Mouse (Mus musculus) hindbrain, embryonic 16.5 days (tissue): ENCODE measurements around the gene Ccr8. TPM values are rescaled to one million over a fixed set of nuclear protein-coding genes. Genes with fewer than 3 reads are reported as not detected.

ENCODE experiments used
- ATAC-seq: fragments of 200-750 bp; cut with Nextera tagmentation; 2 replicates; pipeline ENCODE4 v1.8.0; 2017; ENCODE audit warnings: moderate TSS enrichment, moderate library complexity
- H3K27ac ChIP-seq: fragments of 300-500 bp; sonication (generic); 2 replicates; pipeline ENCODE4 v1.5.1; 2014; ENCODE audit warnings: low read depth, mild to moderate bottlenecking, control low read depth, low read length, moderate library complexity
- H3K27me3 ChIP-seq: fragments of 300-500 bp; sonication (generic); replicated peaks from 2 replicates; pipeline ENCODE4 v1.6.1; 2014; ENCODE audit warnings: low read length; ENCODE audit not compliant: control insufficient read depth, insufficient read depth
- H3K36me3 ChIP-seq: fragments of 300-500 bp; sonication (generic); 2 replicates; pipeline ENCODE4 v1.6.1; 2014; ENCODE audit warnings: mild to moderate bottlenecking, low read length, moderate library complexity, mixed read lengths; ENCODE audit not compliant: control insufficient read depth, insufficient read depth
- H3K4me1 ChIP-seq: fragments of 300-500 bp; sonication (generic); 2 replicates; pipeline ENCODE4 v1.6.1; 2014; ENCODE audit warnings: low read depth, low read length; ENCODE audit not compliant: control insufficient read depth, insufficient read depth
- H3K4me2 ChIP-seq: fragments of 300-500 bp; sonication (generic); 2 replicates; pipeline ENCODE4 v1.6.1; 2014; ENCODE audit warnings: mild to moderate bottlenecking, low read length, control low read depth, moderate library complexity
- H3K4me3 ChIP-seq: fragments of 300-500 bp; sonication (generic); 2 replicates; pipeline ENCODE4 v1.5.1; 2014; ENCODE audit warnings: mild to moderate bottlenecking, low read length, control low read depth, moderate library complexity
- H3K9ac ChIP-seq: fragments of 300-500 bp; sonication (generic); 2 replicates; pipeline ENCODE4 v1.6.1; 2014; ENCODE audit warnings: low read depth, mild to moderate bottlenecking, control low read depth, low read length, moderate library complexity
- H3K9me3 ChIP-seq: fragments of 300-500 bp; sonication (generic); 2 replicates; pipeline ENCODE4 v1.6.1; 2014; ENCODE audit warnings: mild to moderate bottlenecking, low read length, moderate library complexity; ENCODE audit not compliant: control insufficient read depth
- WGBS: fragments of 180-500 bp; shearing (Covaris S2); extraction: QIAGEN DNeasy Blood & Tissue Kit; methylation state at CpG from one replicate; pipeline ENCODE4 v1.1.7; 2014; 5-methylcytosine and 5-hydroxymethylcytosine counted together
- polyA plus RNA-seq: library from polyadenylated mRNA; unstranded; fragments of >200 nt; fragmentation: Nextera tagmentation; extraction: Ambion mirVana; gene quantifications from 2 replicates; pipeline ENCODE4 v1.2.1, GENCODE M21; 2015

The Ccr8 gene
- polyA plus RNA-seq, 1 experiment from 2014 or later, result not detected

DNA sequence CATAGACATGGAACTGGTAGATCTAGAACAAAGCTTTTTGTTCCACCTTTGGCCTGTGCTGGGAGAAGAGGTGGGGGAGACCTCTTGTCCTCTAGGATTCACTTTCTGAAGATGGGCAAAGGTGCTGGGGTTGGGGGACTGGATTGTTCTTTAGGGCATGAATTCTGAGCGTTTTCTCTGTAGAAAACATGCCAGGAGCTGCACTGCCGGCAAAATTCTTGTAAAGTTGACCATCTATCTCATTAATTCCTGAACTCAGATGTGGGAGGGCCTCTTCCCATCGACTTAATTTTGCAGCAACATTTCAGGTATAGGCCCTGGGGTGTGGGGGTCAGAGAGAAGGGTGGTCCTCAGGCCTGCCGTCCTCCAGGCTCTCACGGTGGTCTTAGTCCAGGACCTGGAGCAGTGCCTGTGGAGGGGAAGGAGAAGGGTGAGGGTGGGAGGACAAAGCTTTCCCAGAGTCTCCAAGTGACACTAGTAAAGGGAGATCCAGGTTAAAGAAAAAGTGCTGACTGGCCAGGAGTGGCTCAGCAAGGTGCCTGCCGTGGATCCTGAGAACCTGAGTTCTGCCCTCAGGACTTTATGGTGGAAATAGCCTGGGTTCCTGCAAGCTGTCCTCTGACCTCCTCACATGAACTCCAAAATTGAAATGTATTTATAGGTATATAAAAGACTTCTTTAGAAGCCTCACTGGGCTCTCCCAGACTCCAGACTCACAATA, 42.0 kb downstream of the Ccr8 start:
- Histone ChIP-seq H3K4me1 (peaks cover 7% of the 10 kb centered on the region), H3K27me3 (no peaks in the 10 kb centered on the region), H3K4me2 (no peak overlapping the region), H3K4me3 (no peak overlapping the region), H3K27ac (no peak overlapping the region), H3K9ac (no peak overlapping the region), H3K9me3 (no peaks in the 10 kb centered on the region), H3K36me3 (peaks cover 24% of the 10 kb centered on the region)
- ATAC-seq, result no peak
- WGBS, result 55% methylated on average over 6 of the region's 6 CpGs

DNA sequence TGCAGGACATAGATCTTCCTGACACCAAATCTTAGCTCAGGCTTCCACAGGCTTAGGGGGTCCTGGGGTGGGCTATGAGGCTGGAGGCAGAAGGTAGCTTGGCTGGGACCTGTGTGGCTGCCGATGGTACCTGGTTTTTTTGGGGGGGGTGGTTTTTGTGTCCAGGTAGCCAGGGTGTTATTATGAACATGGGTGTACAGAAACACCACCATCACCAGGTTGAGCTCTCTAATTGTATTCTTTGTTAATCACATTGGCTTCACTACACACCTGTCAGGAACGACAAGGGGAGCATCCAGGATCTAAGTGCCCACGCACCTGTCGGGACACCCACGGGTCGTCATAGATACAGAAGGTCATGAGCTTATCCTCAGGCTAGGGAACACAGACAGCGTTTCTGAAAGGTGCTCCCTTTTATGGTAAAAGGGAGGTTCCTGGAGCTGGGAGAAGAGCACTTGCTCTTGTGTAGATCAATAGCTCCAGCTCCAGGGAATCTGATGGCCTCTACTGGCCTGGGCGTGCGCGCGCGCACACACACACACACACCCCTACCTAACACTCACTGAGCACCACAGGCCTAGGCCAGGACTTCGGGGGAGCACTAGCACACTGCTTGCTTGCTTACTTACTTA, 42.7 kb downstream of the Ccr8 start:
- Histone ChIP-seq H3K9ac (no peak overlapping the region), H3K27ac (no peak overlapping the region), H3K4me2 (no peak overlapping the region), H3K4me1 (0 out of 2 replicates have a peak, but pooled peaks cover under 1% of the 10 kb centered on the region), H3K36me3 (peaks cover 20% of the 10 kb centered on the region), H3K4me3 (no peak overlapping the region), H3K9me3 (no peaks in the 10 kb centered on the region), H3K27me3 (no peaks in the 10 kb centered on the region)
- WGBS, result 84% methylated on average over 13 of the region's 13 CpGs
- no peak for ATAC-seq

DNA sequence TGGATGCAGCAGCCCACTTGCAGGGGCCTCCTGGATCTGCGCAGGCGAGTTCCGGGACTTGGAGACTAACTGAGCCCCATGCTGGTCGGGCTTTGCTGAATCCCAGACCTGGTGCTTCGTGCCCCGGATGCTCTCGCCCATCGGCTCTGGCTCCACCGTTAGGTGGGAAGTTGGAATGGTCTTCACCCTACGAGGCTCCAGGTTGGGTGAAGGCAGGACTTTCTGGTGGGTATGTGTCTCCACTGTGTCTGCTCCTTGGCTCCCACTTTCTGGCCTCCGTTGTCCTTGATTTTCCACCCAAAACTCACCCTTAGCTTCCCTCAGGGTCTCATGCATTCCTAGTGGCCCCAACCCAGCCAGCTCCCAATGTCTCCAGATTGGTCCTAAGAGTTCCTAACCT, 43.5 kb downstream of the Ccr8 start:
- ATAC-seq, result no peak
- no peaks in the 10 kb centered on the region for H3K9me3 ChIP-seq
- WGBS, result 86% methylated on average over 11 of the region's 11 CpGs

DNA sequence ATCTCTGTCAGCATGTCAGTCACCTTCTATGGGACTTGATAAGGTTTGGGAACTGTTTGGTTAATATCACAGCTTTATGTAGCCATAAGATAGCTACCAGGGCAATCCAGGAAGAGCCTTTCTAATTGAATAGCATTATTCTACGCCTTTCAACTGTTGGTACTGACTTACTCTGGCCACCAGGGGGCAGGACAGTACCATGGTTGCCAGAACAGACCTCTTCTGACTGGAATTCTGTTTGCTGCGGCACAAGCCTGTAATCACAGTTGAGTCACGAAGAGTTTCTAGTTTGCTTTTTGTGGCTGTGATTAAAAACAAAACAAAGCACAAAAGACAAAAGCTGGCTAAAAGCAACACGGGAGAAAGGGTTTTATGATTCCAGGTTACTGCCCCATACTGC, 48.7 kb downstream of the Ccr8 start:
- 6% methylated on average over 4 of the region's 4 CpGs for WGBS
- H3K9ac ChIP-seq, result no peak overlapping the region
- H3K4me1 ChIP-seq, result no peaks in the 10 kb centered on the region
- H3K27me3 ChIP-seq, result no peaks in the 10 kb centered on the region
- no peak overlapping the region for H3K27ac ChIP-seq
- no peaks in the 10 kb centered on the region for H3K36me3 ChIP-seq
- H3K4me3 ChIP-seq, result no peak overlapping the region
- H3K9me3 ChIP-seq, result no peaks in the 10 kb centered on the region
- no peak overlapping the region for H3K4me2 ChIP-seq
- ATAC-seq, result peak; percentile 84

More for the DNA sequence above, 43.5 kb downstream of the Ccr8 start:
- H3K27ac ChIP-seq, result no peak overlapping the region
- no peak overlapping the region for H3K9ac ChIP-seq
- H3K4me3 ChIP-seq, result no peak overlapping the region
- no peaks in the 10 kb centered on the region for H3K27me3 ChIP-seq
- H3K36me3 ChIP-seq, result peaks cover 14% of the 10 kb centered on the region; the same call in 1 of the 2 replicates
- no peak overlapping the region for H3K4me2 ChIP-seq
- H3K4me1 ChIP-seq, result no peaks in the 10 kb centered on the region

DNA sequence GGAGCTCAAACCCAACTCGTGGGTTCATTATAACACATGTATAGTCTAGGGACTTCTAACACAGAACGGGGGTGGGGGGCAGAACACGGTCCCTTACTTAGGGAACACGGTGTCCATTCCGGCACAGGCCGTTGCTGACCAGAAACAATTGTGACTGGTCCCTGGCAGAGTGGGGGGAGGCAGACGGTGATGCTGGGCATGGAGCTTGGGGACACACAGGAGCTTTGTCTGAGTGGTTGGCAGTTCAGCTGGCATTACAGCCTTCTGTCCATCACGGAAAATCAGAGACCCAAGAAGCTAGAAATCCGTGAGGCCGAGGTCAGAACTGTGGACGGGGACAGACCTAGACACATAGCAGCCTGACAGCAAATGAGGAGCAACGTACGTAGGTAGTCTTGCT, 52.6 kb downstream of the Ccr8 start:
- 86% methylated on average over 13 of the region's 13 CpGs for WGBS
- Histone ChIP-seq H3K4me2 (no peak overlapping the region), H3K27ac (no peak overlapping the region), H3K36me3 (no peaks in the 10 kb centered on the region), H3K4me3 (no peak overlapping the region), H3K9ac (no peak overlapping the region), H3K9me3 (no peaks in the 10 kb centered on the region), H3K4me1 (no peaks in the 10 kb centered on the region), H3K27me3 (no peaks in the 10 kb centered on the region)
- ATAC-seq, result no peak

Other genes with a start within 250 kb of the Ccr8 start
- gene Wdr48, start 197.2 kb upstream of the Ccr8 start, polyA plus RNA-seq, result 59.2 and 64.6 TPM in 2 replicates
- 33.1 and 36.0 TPM in 2 replicates for gene Gorasp1, start 154.5 kb upstream of the Ccr8 start, polyA plus RNA-seq
- gene Ttc21a, start 154.5 kb upstream of the Ccr8 start, polyA plus RNA-seq, result 1.1 and 1.4 TPM in 2 replicates
- gene Csrnp1, start 107.5 kb upstream of the Ccr8 start, polyA plus RNA-seq, result 1.8 and 2.7 TPM in 2 replicates
- 0.35 TPM in 1 of 2 replicates, not detected in the other for gene Xirp1, start 68.5 kb upstream of the Ccr8 start, polyA plus RNA-seq
- gene Cx3cr1, start 22.2 kb upstream of the Ccr8 start, polyA plus RNA-seq, result 10.0 and 10.3 TPM in 2 replicates
- 48.1 and 48.6 TPM in 2 replicates for gene Slc25a38, start 18.3 kb downstream of the Ccr8 start, polyA plus RNA-seq
- gene Rpsa, start 35.6 kb downstream of the Ccr8 start, polyA plus RNA-seq, result 939 and 943 TPM in 2 replicates
- 0.20 and 0.21 TPM in 2 replicates for gene Mobp, start 57.6 kb downstream of the Ccr8 start, polyA plus RNA-seq
- gene Myrip, start 209.4 kb downstream of the Ccr8 start, polyA plus RNA-seq, result 7.3 and 8.1 TPM in 2 replicates